Mouse (Mus musculus) cerebellum, adult 2 months (tissue): ENCODE measurements around the gene Dlgap1.

Experiments used
- CTCF ChIP-seq: fragments of 200-500 bp; IDR thresholded peaks from 2 replicates; pipeline ENCODE4 v1.5.1; 2011; ENCODE audit warnings: low read depth, mild to moderate bottlenecking, control low read depth, low read length, moderate library complexity, borderline replicate concordance; ENCODE audit not compliant: insufficient read depth
- POLR2A ChIP-seq: fragments of 200-500 bp; IDR thresholded peaks from 2 replicates; pipeline ENCODE4 v1.6.1; 2011; ENCODE audit warnings: low read length, control low read depth, borderline replicate concordance; ENCODE audit not compliant: insufficient read depth

DNA sequence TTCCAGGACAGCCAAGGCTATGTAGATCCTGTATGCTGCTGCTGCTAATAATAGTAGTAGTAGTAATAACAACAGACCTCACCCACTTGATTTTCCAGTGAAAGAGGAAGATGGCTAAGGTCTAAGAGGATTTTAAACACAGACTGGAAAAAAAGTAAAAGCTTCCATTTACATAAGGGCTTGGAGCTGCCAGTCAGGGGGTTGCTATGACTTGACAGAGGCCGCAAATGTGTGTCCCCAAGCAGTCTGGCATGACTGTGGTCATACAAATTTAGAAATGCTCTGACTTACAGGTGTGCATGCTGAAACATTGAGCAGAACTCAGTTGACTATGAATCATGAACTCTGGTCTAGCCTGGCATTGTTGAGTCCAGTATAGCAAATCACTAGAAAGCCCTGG, 839.0 kb downstream of the Dlgap1 start:
- no peak for TF ChIP-seq CTCF
- TF ChIP-seq POLR2A, result no peak
